Mouse (Mus musculus): ENCODE measurements around the gene Cd302.

Gene Cd302

DNA sequence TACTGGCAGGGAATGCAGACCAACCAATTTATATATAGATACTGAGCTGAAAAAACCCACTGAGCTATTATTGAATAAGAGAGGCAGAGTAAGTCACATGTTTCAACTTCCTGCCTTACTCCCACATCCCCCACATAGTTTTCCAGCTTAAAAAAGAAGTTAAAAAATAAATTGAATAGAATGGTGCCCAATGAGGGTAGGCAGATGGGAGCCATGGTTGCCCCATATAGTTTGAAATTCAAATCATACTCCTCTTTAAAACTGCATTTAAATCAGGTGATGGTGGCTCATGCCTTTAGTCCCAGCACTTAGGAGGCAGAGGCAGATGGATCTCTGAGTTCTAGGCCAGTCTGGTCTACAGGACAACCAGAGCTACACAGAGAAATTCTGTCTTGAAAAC, 30.8 kb downstream of the Cd302 start:
- no peak for DNase-seq (ENCODE audit: low spot score in 2 of 2)

GRCm38 (mm10) chr2:60252782-60253181, 31.5 kb downstream of the Cd302 start:
- no peak for DNase-seq (ENCODE audit: low spot score in 2 of 2)

GRCm38 (mm10) chr2:60234506-60234905, 49.8 kb downstream of the Cd302 start:
- DNase-seq (ENCODE audit: low spot score in 2 of 2) = no peak

GRCm38 (mm10) chr2:60233147-60233546, 51.1 kb downstream of the Cd302 start:
- no peak for DNase-seq (ENCODE audit: low spot score in 2 of 2)

DNA sequence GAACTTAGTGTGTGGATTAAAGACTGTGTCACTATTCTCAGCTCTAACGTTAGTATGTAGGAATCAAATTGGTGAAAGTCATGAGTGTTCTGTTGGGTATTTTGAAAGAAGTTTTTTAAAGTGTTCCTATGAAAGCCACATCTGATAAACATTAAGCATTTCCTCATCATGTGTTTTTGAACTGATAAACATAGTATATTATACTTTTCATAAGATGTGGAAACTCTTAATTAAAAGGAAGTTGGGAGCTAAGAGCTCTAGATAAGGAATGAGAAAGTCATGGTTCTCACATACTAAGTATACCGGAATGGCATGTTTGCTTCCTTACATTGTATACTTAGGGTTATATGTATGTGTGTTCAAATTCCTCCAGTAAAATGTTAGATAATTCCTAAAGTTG, 53.9 kb downstream of the Cd302 start:
- DNase-seq (ENCODE audit: low spot score in 2 of 2) = no peak

DNA sequence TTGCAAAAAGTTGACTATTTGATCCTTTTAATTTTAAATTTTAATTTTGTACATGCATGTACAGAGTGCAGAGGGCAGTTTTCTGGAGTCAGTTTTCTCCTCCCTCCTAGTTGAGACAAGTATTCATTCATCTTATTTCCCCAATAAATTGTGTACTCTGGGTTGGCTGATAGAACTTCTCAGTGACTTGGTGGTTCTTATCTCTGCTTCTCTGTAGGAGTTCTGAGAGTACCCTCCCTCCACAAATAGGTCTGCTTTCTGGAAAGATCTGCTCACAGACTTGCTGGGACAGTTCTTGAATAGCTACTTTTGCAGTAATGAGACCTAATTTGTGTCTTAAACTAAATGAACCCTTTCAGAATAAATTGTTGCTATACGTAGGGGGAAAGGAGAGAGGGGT, 55.8 kb downstream of the Cd302 start:
- DNase-seq (ENCODE audit: low spot score in 2 of 2) = no peak

DNA sequence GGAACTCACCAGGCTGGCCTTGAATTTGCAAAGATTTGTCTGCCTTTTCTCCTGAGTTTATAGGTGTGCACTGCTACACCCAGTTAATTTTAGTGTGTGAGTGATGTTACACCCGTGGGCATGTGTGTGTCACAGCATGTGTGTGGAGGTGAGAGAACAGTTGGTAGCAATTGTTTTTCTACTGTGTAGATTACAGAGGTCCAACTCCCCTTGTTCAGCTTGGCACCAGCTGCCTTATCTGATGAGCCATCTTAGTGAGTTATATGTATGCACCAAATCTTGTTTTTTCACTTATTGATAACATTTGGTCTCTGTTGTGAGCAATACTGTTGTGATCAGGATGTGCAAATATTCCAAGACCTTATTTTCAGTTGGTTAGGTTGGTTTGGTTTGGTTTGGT, 60.8 kb downstream of the Cd302 start:
- DNase-seq (ENCODE audit: low spot score in 2 of 2) = no peak

DNA sequence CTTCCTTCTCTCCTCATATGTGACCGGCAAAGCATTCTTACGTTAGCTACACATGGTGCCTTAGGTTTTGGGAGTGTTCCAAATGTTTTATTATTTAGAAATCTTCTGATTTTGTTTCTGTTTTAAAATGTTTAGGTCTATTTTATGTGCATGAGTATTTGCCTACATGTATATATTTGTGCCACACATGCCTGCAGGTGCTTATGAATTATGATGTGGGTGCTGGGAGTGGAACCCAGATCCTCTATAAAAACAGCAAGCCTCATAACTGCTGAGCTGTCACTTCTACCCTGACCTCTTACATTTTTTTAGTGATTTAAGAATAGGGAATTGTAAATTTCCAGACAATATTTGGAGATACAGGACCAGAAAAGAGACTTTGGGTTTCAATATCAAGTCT, 62.3 kb downstream of the Cd302 start:
- no peak for DNase-seq (ENCODE audit: low spot score in 2 of 2)

DNA sequence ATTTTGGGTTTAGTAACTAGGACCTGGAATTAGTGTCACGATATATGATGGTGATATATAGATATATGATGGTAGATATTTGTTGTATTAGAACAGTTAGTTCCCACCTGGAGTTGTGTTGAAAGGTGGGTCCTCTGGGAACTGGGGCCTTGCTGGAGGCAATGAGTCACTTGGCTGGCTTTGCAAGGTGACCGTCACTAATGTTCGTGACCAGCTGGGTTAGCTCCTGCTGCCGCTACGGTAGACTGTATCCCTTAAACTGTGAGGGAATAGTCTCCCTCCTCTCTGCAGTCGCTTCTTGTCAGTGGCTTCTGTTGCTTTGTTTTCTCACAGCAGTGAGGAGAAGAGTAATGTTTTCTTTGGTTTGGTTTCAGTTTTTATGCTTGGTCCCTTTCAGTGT, 63.1 kb downstream of the Cd302 start:
- no peak for DNase-seq (ENCODE audit: low spot score in 2 of 2)

DNA sequence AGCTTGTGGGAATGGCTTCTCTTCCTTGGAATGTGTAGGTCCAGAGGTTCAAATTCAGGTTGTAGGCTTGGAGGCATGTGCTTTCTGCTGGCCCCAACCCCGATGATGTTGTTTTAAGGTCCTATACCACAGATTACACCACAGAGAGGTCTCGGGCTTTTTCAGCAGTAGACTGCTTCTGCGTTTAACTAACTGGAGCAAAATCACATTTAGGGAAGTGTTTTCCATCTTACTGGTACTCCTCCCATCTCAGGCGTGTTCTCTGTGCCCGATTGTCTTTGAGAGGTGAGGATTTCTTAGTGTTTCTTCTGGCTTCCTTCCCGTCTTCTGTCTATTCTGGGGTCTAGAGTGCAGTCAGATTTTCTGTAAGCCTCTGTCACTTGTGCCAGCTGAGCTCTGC, 66.7 kb downstream of the Cd302 start:
- no peak for DNase-seq (ENCODE audit: low spot score in 2 of 2)

DNA sequence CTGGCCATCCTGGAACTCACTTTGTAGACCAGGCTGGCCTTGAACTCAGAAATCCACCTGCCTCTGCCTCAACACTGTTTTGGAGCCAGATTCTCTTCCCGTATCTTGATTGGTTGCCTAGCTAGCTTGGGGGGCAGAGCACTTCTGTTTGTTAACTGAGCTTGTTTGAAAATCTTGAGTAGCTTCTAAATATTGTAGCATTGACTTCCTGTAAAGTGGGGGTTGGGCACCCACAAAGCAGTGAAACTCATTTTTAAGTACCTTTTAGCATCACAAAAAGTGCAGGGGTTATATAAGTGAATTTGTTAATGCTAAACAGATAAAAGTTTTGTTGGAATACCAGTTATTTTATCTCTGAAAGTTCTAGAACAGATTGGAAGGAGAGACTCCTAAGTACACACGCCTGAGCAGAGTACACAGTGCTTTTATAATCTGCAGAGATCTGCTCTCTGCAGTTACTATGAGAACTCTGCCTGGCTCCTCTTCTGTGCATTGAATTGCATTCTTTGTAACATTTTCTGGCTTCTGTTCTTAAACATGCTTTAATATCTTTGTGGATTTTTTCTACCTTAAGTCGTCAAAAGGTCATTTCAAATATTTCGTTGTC, 67.6 kb downstream of the Cd302 start:
- no peak for DNase-seq (ENCODE audit: low spot score in 2 of 2)

- no peak for DNase-seq (ENCODE audit: low spot score in 2 of 2)
Observed at GRCm38 (mm10) chr2:60214683-60215082, 69.6 kb downstream of the Cd302 start.

DNA sequence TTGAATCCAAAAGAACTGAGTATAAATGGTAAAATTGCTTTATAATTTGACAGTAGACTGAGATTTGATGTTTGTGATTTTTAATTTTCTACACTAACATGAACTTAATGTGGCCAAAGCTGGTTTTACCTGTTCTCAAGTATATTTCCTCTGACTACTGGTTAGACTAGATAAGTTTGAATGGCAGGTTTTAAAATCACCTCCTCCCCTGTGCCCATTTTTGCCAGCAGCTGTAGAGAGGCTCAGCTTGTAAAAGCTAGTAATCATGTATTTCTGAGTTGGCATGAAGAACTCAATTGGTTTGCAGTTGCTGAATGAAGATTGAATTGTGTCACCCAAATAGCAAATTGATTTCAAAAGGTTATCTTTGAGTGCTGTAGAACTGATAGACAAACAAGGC, 71.8 kb downstream of the Cd302 start:
- DNase-seq (ENCODE audit: low spot score in 2 of 2) = no peak

DNA sequence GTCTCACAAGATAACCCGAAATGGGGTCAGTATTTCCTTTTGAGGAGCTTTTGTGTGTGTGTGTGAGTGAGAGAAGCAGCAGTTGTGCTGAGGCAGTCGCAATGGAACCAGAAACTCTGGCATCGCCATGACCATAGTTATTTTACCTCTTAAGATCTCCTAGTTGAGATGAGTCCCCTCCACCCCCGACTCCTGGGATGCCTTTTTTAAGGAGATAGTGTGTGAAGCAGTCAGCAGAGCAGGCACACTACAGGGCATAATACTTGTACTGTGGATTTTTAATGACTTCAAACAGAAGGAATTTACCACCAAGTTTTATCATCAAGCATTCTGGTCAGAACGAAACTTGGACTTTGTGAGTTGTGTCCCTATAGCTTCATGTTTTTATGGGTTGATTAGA, 73.5 kb downstream of the Cd302 start:
- no peak for DNase-seq (ENCODE audit: low spot score in 2 of 2)

- DNase-seq (ENCODE audit: low spot score in 2 of 2) = peak; percentile 74 to 86
Observed at GRCm38 (mm10) chr2:60209703-60210651, 74.3 kb downstream of the Cd302 start, which contains the start of the genes Baz2b and March7. TSS of gene Baz2b (minus strand) at chr2:60209839. TSS of gene March7 (plus strand) at chr2:60209887.

DNA sequence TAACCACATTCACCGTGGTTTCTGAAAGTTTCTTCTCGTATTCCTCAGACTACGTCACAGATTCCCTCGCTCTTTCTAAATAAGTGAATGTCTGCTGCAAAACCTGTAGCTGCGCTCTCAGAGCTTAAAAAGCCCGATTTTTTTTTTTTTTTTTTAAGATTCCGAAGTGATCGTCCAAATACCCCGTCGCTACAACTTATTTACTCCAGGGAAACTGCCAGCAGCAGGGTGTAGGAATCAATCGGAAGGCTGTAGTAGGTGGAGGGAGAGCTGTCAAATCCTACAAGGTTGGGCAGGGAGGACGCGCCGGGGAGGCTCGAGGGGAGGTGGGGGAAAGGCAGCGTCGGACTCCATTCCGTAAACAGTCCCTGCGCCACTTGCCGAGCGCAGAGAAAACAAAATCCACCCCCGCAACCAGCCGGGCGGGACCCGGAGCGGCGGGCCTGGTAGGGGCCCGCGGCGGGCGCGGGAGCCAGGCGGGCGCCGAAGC, 75.1 kb downstream of the Cd302 start:
- peak; percentile 47 to 50 for DNase-seq (ENCODE audit: low spot score in 2 of 2)

GRCm38 (mm10) chr2:60205795-60206194, 78.5 kb downstream of the Cd302 start:
- no peak for DNase-seq (ENCODE audit: low spot score in 2 of 2)

DNA sequence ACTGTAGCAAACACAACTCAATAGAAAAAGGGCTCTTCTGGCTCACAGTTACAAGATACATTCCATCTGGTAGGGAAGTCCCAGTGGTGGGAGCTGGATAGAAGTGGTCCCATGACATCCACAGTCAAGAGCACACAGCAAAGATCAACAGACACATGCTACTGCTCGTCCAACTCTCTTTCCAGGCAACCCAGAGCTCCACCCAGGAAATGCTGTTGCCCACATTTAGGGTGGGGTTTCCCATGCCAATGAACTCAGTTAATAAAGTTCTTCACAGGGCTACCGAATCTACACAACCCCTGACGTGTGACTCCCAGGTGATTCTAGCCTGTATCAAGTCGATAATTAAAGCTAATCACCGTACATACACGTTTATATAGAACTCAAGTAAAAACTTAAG, 80.1 kb downstream of the Cd302 start:
- no peak for DNase-seq (ENCODE audit: low spot score in 2 of 2)

DNA sequence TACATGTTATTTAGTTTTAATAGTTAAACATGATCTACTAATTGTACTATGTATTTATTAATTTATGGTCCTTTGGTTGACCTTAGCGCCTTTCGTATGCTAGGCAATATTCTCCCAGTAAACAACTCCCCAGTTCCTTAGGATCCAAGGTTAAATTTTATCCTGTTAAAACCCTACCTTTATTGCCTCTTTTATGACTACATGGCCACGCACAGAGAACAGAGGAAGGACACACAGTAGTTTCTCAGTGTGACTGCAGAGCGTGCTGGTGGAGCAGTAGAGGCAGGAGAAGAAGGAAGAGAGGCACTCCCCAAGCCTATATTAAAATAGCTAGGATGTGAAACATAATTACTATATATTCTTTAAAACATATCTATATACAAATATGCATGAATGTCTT, 80.6 kb downstream of the Cd302 start:
- DNase-seq (ENCODE audit: low spot score in 2 of 2) = no peak

- DNase-seq (ENCODE audit: low spot score in 2 of 2) = no peak
Observed at GRCm38 (mm10) chr2:60202900-60203530, 81.3 kb downstream of the Cd302 start.

Measured in frontal cortex, postnatal 10 days (tissue).